Mouse (Mus musculus): ENCODE results near the gene Ccl1. TPM values are rescaled to one million over a fixed set of nuclear protein-coding genes. Genes with fewer than 3 reads are reported as not detected.

Ccl1 gene
- total and polyA plus RNA-seq, 3 experiments = 95.3 to 153 (median 133) TPM

DNA sequence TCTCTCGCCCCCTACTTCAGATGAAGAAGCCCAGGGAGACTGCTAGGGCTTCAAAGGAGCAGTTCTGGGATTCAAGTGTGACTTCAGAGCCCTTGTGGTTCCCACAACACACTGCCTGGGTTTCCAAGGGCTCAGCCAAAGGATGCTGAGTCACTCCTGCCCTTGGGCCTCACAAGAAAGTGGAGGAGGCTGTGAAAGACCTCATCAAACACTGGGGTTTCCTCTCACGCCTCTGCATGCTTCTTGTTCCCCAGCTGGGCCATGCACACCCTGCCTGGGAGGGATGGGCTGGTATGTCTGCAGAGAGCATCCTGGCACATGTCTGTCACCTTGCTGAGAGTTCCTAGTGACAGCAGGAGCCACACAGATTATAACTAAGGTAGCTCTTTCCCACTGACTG is 110.5 kb downstream of the Ccl1 start:
- H3K79me2 ChIP-seq (replicated peaks; ENCODE audit: control insufficient read depth, extremely low read depth, insufficient read depth, poor library complexity, severe bottlenecking) = no peaks in the 10 kb centered on the region
- no peak overlapping the region for H3K9ac ChIP-seq (ENCODE audit: insufficient read depth, low read depth)
- no peaks in the 10 kb centered on the region for H3K36me3 ChIP-seq (replicated peaks in 1 of 2; ENCODE audit: control insufficient read depth in 1 of 2, insufficient read depth in 1 of 2, low read length in 1 of 2)
- dilution Hi-C loops (cut with MboI; ENCODE audit: extremely low pct_ligation_motif_present, extremely low pct_unique_long_range_greater_than_20kb, low sequenced_read_pairs) = no loop called here
- H3K4me2 ChIP-seq (ENCODE audit: insufficient read depth, low read depth, poor library complexity, severe bottlenecking) = no peak overlapping the region
- TF ChIP-seq CHD2 (IDR thresholded peaks at IDR 0.05; ENCODE audit: low read length) (no peak), E2F4 (IDR thresholded peaks at IDR 0.05; ENCODE audit: insufficient replicate concordance, low read depth, low read length) (no peak), MAFK (IDR thresholded peaks at IDR 0.05; ENCODE audit: insufficient replicate concordance, low read length) (0 out of 2 replicates have a peak, but pooled peaks have one; percentile 48), POLR2AphosphoS2 (IDR thresholded peaks at IDR 0.05; ENCODE audit: low read depth, low read length) (no peak), RCOR1 (conservative IDR thresholded peaks at IDR 0.05; ENCODE audit: low read depth, low read length) (no peak), BHLHE40 (IDR thresholded peaks at IDR 0.05; ENCODE audit: low read depth, low read length) (peak; percentile 63), CHD1 (IDR thresholded peaks at IDR 0.05; ENCODE audit: low read depth, low read length) (no peak), EP300 (IDR thresholded peaks at IDR 0.05; ENCODE audit: low read length) (0 out of 2 replicates have a peak, but pooled peaks have one; percentile 19), ZC3H11A (IDR thresholded peaks at IDR 0.05; ENCODE audit: low read depth, low read length) (no peak), ETS1 (conservative IDR thresholded peaks at IDR 0.05; ENCODE audit: low read depth, low read length) (0 out of 2 replicates have a peak, but pooled peaks have one; percentile 23), MEF2A (IDR thresholded peaks at IDR 0.05; ENCODE audit: borderline replicate concordance, low read depth, low read length) (no peak)
- peaks cover 4 to 31% of the 10 kb centered on the region in 2 experiments for H3K4me1 ChIP-seq (ENCODE audit: control insufficient read depth in 1 of 2, insufficient read depth in 2 of 2)
- DNase-seq (ENCODE audit: extremely low read depth) = no peak
- no peak overlapping the region for H3K4me3 ChIP-seq (replicated peaks in 1 of 3; ENCODE audit: low read depth in 2 of 3, low read length in 2 of 3, poor library complexity in 1 of 3)
- no peaks in the 10 kb centered on the region for H3K9me3 ChIP-seq (replicated peaks; ENCODE audit: low read length)
- in situ Hi-C loops (cut with MboI; ENCODE audit: low pct_ligation_motif_present, low pct_unique_long_range_greater_than_20kb, low sequenced_read_pairs) = loop anchor here (25.0 kb wide), 1 partner anchor 558 kb away; no protein-coding TSS in a partner anchor
- H3K27ac ChIP-seq (ENCODE audit: insufficient read depth, low read depth) = no peak overlapping the region
- H3K27me3 ChIP-seq (replicated peaks) = no peaks in the 10 kb centered on the region

DNA sequence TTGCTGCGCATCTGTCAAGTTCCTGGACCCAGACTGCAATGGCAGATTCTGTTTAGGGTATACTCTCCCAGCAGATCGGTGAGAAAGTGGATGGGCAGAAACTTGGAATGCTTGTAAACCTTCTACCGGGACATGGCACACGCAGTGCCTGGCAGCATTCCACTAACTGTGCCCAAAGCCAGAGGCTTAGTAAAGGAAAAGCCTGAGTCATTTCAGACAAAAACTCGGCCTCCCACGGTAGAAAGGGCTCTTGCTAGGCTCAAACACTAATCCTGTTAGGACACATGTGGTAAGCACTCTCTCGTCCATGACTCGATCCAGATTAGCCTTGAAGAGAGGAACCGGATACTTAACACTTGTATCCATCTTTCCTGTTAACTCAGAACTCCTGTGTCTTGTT is 111.7 kb downstream of the Ccl1 start:
- Histone ChIP-seq H3K9ac (ENCODE audit: insufficient read depth, low read depth) (no peak overlapping the region), H3K27me3 (replicated peaks) (no peaks in the 10 kb centered on the region), H3K4me3 (replicated peaks in 1 of 3; ENCODE audit: low read depth in 2 of 3, low read length in 2 of 3, poor library complexity in 1 of 3) (no peak overlapping the region), H3K4me1 (ENCODE audit: control insufficient read depth in 1 of 2, insufficient read depth in 2 of 2) (peaks cover 4 to 37% of the 10 kb centered on the region in 2 experiments), H3K4me2 (ENCODE audit: insufficient read depth, low read depth, poor library complexity, severe bottlenecking) (no peak overlapping the region), H3K27ac (ENCODE audit: insufficient read depth, low read depth) (no peak overlapping the region), H3K36me3 (replicated peaks in 1 of 2; ENCODE audit: control insufficient read depth in 1 of 2, insufficient read depth in 1 of 2, low read length in 1 of 2) (no peaks in the 10 kb centered on the region), H3K79me2 (replicated peaks; ENCODE audit: control insufficient read depth, extremely low read depth, insufficient read depth, poor library complexity, severe bottlenecking) (no peaks in the 10 kb centered on the region), H3K9me3 (replicated peaks; ENCODE audit: low read length) (no peaks in the 10 kb centered on the region)
- dilution Hi-C loops (cut with MboI; ENCODE audit: extremely low pct_ligation_motif_present, extremely low pct_unique_long_range_greater_than_20kb, low sequenced_read_pairs) = no loop called here
- in situ Hi-C loops (cut with MboI; ENCODE audit: low pct_ligation_motif_present, low pct_unique_long_range_greater_than_20kb, low sequenced_read_pairs) = loop anchor here (25.0 kb wide), 1 partner anchor 557 kb away; no protein-coding TSS in a partner anchor
- TF ChIP-seq POLR2A (IDR thresholded peaks at IDR 0.05; ENCODE audit: low read depth, low read length) (no peak), GABPA (IDR thresholded peaks at IDR 0.05; ENCODE audit: insufficient replicate concordance, low read depth, low read length) (no peak), JUN (IDR thresholded peaks at IDR 0.05; ENCODE audit: insufficient read depth, low read depth, low read length) (no peak), RCOR1 (conservative IDR thresholded peaks at IDR 0.05; ENCODE audit: low read depth, low read length) (no peak)
- DNase-seq (ENCODE audit: extremely low read depth) = no peak

Measured in CH12.LX (cell line).